Mouse (Mus musculus) kidney, embryonic 15.5 days (tissue): ENCODE results near the gene Ntmt1. TPM values are rescaled to one million over a fixed set of nuclear protein-coding genes. Genes with fewer than 3 reads are reported as not detected.

Experiments
- ATAC-seq: fragments of 200-750 bp; cut with Nextera tagmentation; replicated peaks from 2 replicates; pipeline ENCODE4 v1.8.0; 2017; ENCODE audit warnings: moderate TSS enrichment; ENCODE audit not compliant: low FRiP score
- H3K27ac ChIP-seq: fragments of 300-500 bp; sonication (generic); 2 replicates; pipeline ENCODE4 v1.5.1; 2015; ENCODE audit warnings: mild to moderate bottlenecking, inconsistent platforms
- H3K27me3 ChIP-seq: fragments of 300-500 bp; sonication (generic); 2 replicates; pipeline ENCODE4 v1.6.1; 2015; ENCODE audit warnings: inconsistent platforms
- H3K36me3 ChIP-seq: fragments of 300-500 bp; sonication (generic); 2 replicates; pipeline ENCODE4 v1.6.1; 2015; ENCODE audit warnings: inconsistent platforms
- H3K4me1 ChIP-seq: fragments of 300-500 bp; sonication (generic); 2 replicates; pipeline ENCODE4 v1.6.1; 2015; ENCODE audit warnings: inconsistent platforms
- H3K4me2 ChIP-seq: fragments of 300-500 bp; sonication (generic); 2 replicates; pipeline ENCODE4 v1.6.1; 2015; ENCODE audit warnings: moderate library complexity, mild to moderate bottlenecking, inconsistent platforms
- H3K4me3 ChIP-seq: fragments of 300-500 bp; sonication (generic); replicated peaks from 2 replicates; pipeline ENCODE4 v1.5.1; 2015; ENCODE audit warnings: mild to moderate bottlenecking, inconsistent platforms
- H3K9ac ChIP-seq: fragments of 300-500 bp; sonication (generic); 2 replicates; pipeline ENCODE4 v1.6.1; 2015; ENCODE audit warnings: mild to moderate bottlenecking, inconsistent platforms
- H3K9me3 ChIP-seq: fragments of 300-500 bp; sonication (generic); replicated peaks from 2 replicates; pipeline ENCODE4 v1.6.1; 2016; ENCODE audit warnings: inconsistent platforms
- WGBS: fragments of 180-500 bp; shearing (Covaris S2); methylation state at CpG from one replicate; pipeline ENCODE4 v1.1.7; 2015; ENCODE audit warnings: mixed read lengths; 5-methylcytosine and 5-hydroxymethylcytosine counted together
- polyA plus RNA-seq: library from polyadenylated mRNA; unstranded; fragments of >200 nt; fragmentation: Nextera tagmentation; extraction: Ambion mirVana; gene quantifications from 2 replicates; pipeline ENCODE4 v1.2.1, GENCODE M21; 2015

Gene Ntmt1
- polyA plus RNA-seq, 1 experiment from 2014 or later, result 96.6 TPM

DNA sequence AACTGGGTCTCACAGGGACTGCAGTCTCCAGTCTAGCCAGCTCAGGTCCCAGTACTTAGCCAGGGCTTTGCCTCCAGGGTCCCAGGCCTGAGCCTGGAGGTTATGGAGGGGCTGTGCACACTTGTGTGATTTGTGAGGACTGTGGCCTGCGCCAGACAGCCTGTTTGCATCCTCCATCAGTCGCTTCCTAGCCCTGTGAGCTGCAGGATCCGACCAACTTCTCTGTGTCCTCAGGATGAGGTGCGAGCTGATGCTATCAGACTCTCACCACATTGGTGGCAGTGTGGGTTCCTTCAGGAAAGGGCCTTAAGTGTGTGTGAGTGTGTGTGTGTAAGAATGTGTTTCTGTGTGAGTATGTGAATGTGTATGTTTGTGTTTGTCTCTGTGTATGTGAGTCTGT is 20.2 kb upstream of the Ntmt1 start:
- Histone ChIP-seq H3K9ac (no peak overlapping the region), H3K27me3 (no peaks in the 10 kb centered on the region), H3K4me1 (peaks cover 64% of the 10 kb centered on the region), H3K4me3 (no peak overlapping the region), H3K9me3 (no peaks in the 10 kb centered on the region), H3K27ac (peak overlapping the region; percentile 97), H3K4me2 (no peak overlapping the region), H3K36me3 (no peaks in the 10 kb centered on the region)
- 58% methylated on average over 4 of the region's 4 CpGs for WGBS
- ATAC-seq, result no peak

DNA sequence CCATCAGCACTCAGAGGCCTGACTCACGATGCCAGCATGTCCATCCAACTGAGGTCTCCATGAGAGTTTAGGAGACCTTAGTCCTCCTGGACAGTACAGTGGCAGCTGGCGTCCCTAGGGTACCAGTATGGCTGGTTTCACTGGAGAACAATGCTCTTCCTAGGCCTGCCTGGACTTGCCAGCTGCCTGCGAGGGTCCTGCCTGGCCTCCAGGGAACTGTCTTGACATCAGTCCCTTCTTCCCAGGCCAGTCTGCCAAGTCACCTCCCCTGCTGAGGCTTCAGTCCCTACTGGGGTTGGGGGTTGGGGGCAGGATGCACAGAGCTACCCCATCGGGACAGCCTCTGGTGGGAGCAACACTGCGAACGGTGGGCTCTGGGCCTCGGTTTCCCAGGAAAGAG is 15.6 kb upstream of the Ntmt1 start:
- peaks cover 48% of the 10 kb centered on the region for H3K4me1 ChIP-seq
- 90% methylated on average over 7 of the region's 7 CpGs for WGBS
- H3K4me3 ChIP-seq, result no peak overlapping the region
- no peaks in the 10 kb centered on the region for H3K36me3 ChIP-seq
- no peak overlapping the region for H3K9ac ChIP-seq
- no peak overlapping the region for H3K27ac ChIP-seq
- no peak overlapping the region for H3K4me2 ChIP-seq
- H3K9me3 ChIP-seq, result no peaks in the 10 kb centered on the region
- H3K27me3 ChIP-seq, result no peaks in the 10 kb centered on the region
- no peak for ATAC-seq

DNA sequence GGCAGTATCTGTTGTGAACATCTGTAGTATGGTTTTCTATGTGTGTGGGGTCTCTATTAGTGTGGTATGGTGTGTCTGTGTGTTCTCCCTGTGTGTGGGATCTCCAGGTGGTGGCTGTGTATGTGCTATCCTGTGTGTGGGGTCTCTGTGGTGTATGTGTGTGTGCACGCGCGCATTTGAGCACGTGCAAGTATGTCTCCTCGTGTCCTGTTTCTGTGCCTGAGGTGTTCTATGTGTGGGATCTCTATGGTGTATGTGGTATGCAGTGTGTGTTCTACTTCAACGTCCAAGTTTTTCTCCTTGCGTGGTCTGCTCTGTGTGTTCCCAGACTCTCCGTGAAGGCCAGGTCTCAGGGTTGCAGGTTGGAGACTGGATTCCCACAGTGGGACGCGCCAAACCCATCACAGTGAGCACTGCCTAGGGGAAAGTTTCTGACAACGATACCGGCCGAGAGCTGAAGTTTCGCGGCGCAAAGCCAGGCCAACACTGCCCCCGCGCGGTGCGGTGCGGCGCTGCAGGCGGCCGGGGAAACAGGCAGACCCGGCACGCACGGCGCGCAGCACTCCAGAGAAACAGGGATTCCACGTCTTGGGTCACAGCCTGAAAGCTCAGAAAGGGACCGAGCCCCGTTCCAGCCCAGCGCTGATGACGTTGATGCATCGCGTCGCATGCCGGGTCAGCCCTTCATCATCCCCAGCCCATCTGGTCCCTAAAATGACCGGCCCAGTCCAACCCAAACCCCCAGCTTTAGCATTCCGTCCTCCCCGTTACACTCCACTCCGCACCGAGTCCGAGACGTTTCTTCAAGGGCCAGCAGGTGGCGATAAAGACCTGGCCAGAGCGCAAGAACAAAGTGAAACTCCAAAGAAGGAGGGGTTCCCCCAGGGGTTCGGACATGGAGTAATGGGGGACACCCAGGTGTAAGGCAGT is 13.2 kb upstream of the Ntmt1 start:
- Histone ChIP-seq H3K27ac (peak overlapping the region; percentile 82), H3K4me1 (peaks cover 42% of the 10 kb centered on the region), H3K27me3 (no peaks in the 10 kb centered on the region), H3K36me3 (no peaks in the 10 kb centered on the region), H3K9me3 (no peaks in the 10 kb centered on the region), H3K4me3 (peak overlapping the region; percentile 43), H3K9ac (peak overlapping the region; percentile 36; the same call in 1 of the 2 replicates), H3K4me2 (peak overlapping the region; percentile 75)
- WGBS, result 7% methylated on average over 48 of the region's 48 CpGs
- peak; percentile 80 for ATAC-seq

DNA sequence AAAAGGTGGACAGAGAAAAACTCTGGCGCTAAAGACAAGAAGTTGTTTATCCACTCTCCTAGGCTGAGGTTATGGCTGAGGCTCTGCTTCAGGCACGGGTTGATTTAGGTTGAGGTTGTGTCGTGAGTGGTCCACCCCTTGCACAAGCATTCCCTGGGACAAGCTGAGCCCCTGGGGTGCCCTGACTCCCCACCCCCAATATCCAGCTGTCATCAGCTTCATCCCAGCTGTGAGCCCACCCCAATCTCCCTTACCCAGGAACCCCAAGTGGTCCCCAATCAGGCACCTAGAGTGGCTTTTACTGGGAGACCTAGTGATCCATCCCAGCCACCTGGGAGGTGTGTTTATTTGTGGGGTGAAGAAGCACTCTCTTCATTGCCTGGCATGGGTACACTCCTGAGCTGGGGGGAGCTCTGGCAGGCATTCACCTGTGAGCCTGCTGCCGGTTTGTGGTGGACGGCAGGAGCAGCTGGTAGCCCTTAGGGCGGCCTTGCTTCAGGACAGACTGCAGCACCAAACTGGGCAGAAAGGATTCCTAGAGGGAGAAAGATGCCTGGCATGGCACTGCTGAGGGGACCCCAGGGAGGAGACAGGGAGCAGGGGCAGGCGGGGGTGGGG is 12.2 kb upstream of the Ntmt1 start:
- Histone ChIP-seq H3K27ac (peak overlapping the region; percentile 82; the same call in 1 of the 2 replicates), H3K9me3 (no peaks in the 10 kb centered on the region), H3K4me2 (peak overlapping the region; percentile 75), H3K9ac (peak overlapping the region; percentile 36; the same call in 1 of the 2 replicates), H3K4me3 (peak overlapping the region; percentile 43), H3K4me1 (peaks cover 40% of the 10 kb centered on the region), H3K27me3 (peaks cover 9% of the 10 kb centered on the region; the same call in 1 of the 2 replicates), H3K36me3 (no peaks in the 10 kb centered on the region)
- no peak for ATAC-seq
- WGBS, result 59% methylated on average over 7 of the region's 7 CpGs

DNA sequence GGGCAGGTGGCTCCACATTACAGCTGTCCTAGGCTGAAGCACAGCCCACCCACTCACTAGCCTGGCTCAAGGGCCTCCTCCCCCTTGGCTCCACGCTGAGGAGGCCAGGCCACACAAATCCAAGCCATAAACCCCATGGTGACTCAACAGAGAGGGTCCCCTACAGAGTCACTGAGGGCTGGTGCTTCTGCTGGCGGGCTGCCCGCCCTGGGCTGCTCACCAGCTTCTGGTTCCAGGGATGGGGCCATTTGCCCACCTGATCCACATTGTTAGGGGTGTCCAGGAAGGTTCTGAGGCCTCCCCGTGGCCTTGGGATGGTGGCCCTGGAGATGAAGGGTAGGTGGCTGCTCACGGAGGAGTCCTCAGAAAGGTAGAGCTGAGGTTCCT is 11.7 kb upstream of the Ntmt1 start:
- H3K9ac ChIP-seq, result no peak overlapping the region
- H3K4me3 ChIP-seq, result no peak overlapping the region
- H3K9me3 ChIP-seq, result no peaks in the 10 kb centered on the region
- H3K4me2 ChIP-seq, result peak overlapping the region; percentile 55
- 59% methylated on average over 5 of the region's 5 CpGs for WGBS
- H3K27me3 ChIP-seq, result peaks cover 14% of the 10 kb centered on the region; the same call in 1 of the 2 replicates
- H3K27ac ChIP-seq, result peak overlapping the region; percentile 55; the same call in 1 of the 2 replicates
- no peaks in the 10 kb centered on the region for H3K36me3 ChIP-seq
- peaks cover 40% of the 10 kb centered on the region for H3K4me1 ChIP-seq
- no peak for ATAC-seq

DNA sequence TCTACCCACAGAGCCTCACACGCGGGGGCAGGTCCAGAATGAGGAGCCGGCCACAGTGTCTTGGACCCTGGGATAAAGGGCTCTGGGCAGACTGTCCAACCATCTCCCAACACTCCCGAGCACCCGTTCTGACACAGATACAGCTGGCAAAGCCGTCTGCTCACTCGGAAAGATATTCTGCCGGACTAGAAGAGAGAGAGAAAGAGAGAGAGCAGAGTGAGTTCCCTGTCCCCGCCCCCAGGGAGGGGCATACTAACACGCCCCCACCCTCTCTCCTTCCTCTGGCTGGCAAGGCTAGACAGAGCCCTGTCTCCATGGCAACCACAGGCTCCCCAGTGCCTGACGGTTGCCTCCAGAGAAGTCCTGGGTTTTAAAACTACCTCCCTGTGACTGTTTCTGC is 11.2 kb upstream of the Ntmt1 start:
- WGBS, result 5% methylated on average over 11 of the region's 11 CpGs
- H3K4me3 ChIP-seq, result peak overlapping the region; percentile 23
- H3K27me3 ChIP-seq, result peaks cover 18% of the 10 kb centered on the region; the same call in 1 of the 2 replicates
- H3K9me3 ChIP-seq, result no peaks in the 10 kb centered on the region
- H3K36me3 ChIP-seq, result no peaks in the 10 kb centered on the region
- peak overlapping the region; percentile 55; the same call in 1 of the 2 replicates for H3K27ac ChIP-seq
- peak; percentile 66 for ATAC-seq
- H3K4me1 ChIP-seq, result peaks cover 43% of the 10 kb centered on the region
- H3K9ac ChIP-seq, result peak overlapping the region; percentile 24; the same call in 1 of the 2 replicates
- peak overlapping the region; percentile 55 for H3K4me2 ChIP-seq

DNA sequence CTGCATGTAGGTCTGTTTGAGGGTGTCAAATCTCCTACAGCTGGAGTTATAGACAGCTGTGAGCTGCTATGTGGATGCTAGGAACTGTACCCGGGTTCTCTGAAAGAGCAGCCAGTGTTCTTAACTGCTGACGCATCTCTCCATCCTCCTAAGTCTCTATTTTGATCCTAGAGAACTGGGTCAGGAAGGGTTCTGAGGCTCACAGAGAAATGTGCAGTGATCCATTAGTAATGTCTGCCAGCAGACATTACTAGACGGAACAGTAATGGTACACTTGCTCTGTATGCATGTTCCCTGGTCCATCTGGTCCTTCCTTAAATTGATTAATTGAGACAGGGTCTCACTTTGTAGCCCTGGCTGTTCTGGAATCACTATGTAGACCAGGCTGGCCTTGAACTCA is 8.2 kb upstream of the Ntmt1 start:
- Histone ChIP-seq H3K27me3 (peaks cover 26% of the 10 kb centered on the region), H3K36me3 (no peaks in the 10 kb centered on the region), H3K27ac (no peak overlapping the region), H3K4me3 (no peak overlapping the region), H3K9me3 (no peaks in the 10 kb centered on the region), H3K4me2 (no peak overlapping the region), H3K4me1 (peaks cover 58% of the 10 kb centered on the region), H3K9ac (no peak overlapping the region)
- ATAC-seq, result no peak
- 73% methylated on average over 3 of the region's 3 CpGs for WGBS

DNA sequence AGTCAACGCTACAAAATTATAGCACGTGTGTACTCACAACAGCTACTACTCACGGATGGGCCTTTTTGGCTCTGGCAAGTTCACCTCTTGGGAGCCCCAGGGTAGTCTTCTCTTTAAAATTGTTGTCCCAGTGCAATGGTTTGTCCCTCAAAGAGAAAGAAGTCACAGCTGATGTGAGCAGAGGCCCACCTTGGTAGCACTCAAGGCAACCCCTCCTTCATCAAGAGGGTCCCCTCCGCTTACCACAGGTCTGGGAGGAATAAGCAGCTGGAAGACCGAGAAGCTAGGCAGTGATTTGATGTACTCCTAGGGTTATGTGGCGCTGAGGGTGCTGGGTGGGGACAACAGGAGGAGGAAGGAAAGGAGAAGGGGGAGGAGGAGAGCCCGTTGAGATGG is 7.0 kb upstream of the Ntmt1 start:
- H3K9ac ChIP-seq, result peak overlapping the region; percentile 50; the same call in 1 of the 2 replicates
- no peak overlapping the region for H3K27ac ChIP-seq
- no peaks in the 10 kb centered on the region for H3K9me3 ChIP-seq
- peak overlapping the region; percentile 46 for H3K4me3 ChIP-seq
- no peak for ATAC-seq
- peaks cover 47% of the 10 kb centered on the region for H3K4me1 ChIP-seq
- no peaks in the 10 kb centered on the region for H3K36me3 ChIP-seq
- H3K27me3 ChIP-seq, result peaks cover 26% of the 10 kb centered on the region
- peak overlapping the region; percentile 87 for H3K4me2 ChIP-seq
- WGBS, result 30% methylated on average over 7 of the region's 7 CpGs

DNA sequence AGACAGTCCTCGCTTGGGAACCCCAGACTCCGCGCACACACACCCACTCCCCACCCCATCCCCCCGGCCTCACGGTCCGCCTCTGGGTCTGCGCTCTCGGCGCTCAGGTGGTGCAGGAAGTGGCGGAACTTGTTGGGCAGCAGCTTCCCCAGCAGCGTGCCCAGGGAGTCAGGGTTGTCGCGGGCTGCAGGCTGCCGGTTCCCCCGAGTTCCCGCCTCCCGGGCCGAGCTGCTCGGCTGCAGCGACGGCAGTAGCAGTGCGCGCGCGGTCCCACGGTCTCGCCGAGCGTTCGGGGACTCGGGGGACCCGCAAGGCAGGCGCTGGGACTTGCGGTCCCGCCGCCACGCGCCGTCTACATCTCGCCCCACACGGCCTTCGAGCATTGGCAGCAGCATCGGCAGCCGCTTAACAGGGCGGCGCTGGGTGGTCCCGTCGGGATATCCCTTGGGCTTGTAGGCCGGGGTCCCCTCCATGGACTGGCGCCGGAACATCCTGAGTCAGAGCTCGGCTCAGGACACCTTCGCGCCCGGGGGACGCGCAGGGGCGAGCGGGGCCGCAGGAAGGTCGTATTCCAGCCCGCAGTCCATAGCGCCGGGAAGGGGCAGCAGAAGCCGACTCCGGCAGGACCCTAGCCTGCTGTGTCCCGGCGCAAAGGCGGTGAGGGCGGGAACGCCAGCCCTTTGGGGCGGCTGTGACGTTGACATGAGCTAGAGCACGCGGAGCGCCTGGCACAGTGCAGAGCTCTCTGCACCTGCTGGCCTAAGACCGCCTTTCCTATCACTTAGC is 6.4 kb upstream of the Ntmt1 start:
- H3K36me3 ChIP-seq, result no peaks in the 10 kb centered on the region
- H3K4me1 ChIP-seq, result peaks cover 41% of the 10 kb centered on the region
- H3K4me2 ChIP-seq, result peak overlapping the region; percentile 87
- WGBS, result under 1% methylated on average over 77 of the region's 77 CpGs
- peak overlapping the region; percentile 46 for H3K4me3 ChIP-seq
- peak overlapping the region; percentile 50 for H3K9ac ChIP-seq
- peaks cover 26% of the 10 kb centered on the region for H3K27me3 ChIP-seq
- H3K27ac ChIP-seq, result 0 out of 2 replicates have a peak overlapping the region, but pooled peaks have one; percentile 3
- H3K9me3 ChIP-seq, result no peaks in the 10 kb centered on the region
- peak; percentile 28; the same call in 1 of the 2 replicates for ATAC-seq

DNA sequence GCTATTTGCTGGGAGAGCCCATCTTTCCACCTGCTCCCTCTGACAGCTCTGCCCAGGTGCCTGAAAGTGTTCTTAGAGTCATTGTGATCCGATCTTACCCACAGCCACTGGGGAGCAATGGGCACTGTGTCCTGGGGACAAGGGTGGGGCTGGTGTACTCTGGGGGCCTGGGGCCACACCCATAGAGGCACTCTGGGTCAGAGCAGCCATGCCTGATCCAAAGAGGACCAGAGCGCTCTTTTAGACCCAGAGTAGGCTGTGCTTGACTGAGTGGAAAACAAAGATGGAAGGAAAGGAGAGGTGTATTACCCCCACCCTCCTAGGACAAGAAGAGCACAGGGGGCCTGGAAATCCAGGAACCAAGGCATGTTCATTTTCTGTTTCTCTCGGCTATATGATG is 4.0 kb upstream of the Ntmt1 start, which contains the start of gene 1700001O22Rik:
1700001O22Rik (minus strand) TSS at position 58 of the 400 bp plus-strand sequence.
- H3K4me2 ChIP-seq, result no peak within 1 kb of the TSS
- no peak within 1 kb of the TSS for H3K27ac ChIP-seq
- H3K27me3 ChIP-seq, result peaks cover 26% of the 10 kb centered on the region
- H3K9ac ChIP-seq, result no peak within 1 kb of the TSS
- no peaks in the 10 kb centered on the region for H3K9me3 ChIP-seq
- no peaks in the 10 kb centered on the region for H3K36me3 ChIP-seq
- no peak within 1 kb of the TSS for H3K4me3 ChIP-seq
- H3K4me1 ChIP-seq, result peaks cover 42% of the 10 kb centered on the region
- ATAC-seq, result no peak
- WGBS, result 80% methylated on average over 3 of the region's 3 CpGs

DNA sequence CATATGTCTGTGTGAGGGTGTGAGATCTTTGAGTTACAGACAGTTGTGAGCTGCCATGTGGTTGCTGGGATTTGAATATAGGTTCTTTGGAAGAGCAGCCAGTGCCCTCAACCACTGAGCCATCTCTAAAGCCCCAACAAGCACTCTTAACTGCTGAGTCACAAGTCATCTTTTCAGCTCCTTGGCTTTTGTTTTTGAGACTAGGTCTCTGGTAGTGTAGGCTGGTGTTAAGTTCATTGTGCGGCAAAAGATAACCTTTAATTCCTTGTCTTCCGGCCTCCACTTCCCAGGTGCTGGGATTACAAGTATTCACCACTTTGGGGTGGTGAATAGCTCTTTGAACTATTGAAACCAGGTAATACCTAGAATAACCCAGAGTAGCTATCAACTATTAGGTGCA is 1.6 kb upstream of the Ntmt1 start:
- no peak overlapping the region for H3K27ac ChIP-seq
- H3K4me2 ChIP-seq, result no peak overlapping the region
- H3K9me3 ChIP-seq, result no peaks in the 10 kb centered on the region
- peaks cover 10% of the 10 kb centered on the region for H3K27me3 ChIP-seq
- H3K36me3 ChIP-seq, result peaks cover 4% of the 10 kb centered on the region; the same call in 1 of the 2 replicates
- H3K4me3 ChIP-seq, result no peak overlapping the region
- peaks cover 55% of the 10 kb centered on the region for H3K4me1 ChIP-seq
- WGBS, result 94% methylated on average over 2 of the region's 2 CpGs
- ATAC-seq, result no peak
- no peak overlapping the region for H3K9ac ChIP-seq
